Comparison of ENCODE assay signal across 18 mouse cellular contexts in genomic region chr11:26120781-26121557, GRCm38 (mm10).
DNase-seq lines count a peak whose midpoint lies in the region; ATAC-seq and TF ChIP-seq lines count a peak whose summit lies in the region.
"Had no signal": no experiment of that assay in that cellular context is flagged by ENCODE, and none has a peak within 500 bp of the region (broad histone marks: within the 10 kb centered on the region; RNA-seq: fewer than 3 reads in every experiment).

No protein-coding gene starts in this region.

- TF ChIP-seq CTCF in intestine, postnatal 0 days (IDR thresholded peaks at IDR 0.05; ENCODE audit: low read depth): no peak

- ATAC-seq in hindbrain, embryonic 14.5 days (ENCODE audit: low FRiP score): peak; percentile 71
- ATAC-seq in hindbrain, embryonic 16.5 days: no peak; the same call in 1 of the 2 replicates
- peak; percentile 82; the same call in 1 of the 2 replicates for ATAC-seq in neural tube, embryonic 12.5 days (ENCODE audit: low FRiP score, low read depth)
- peak; percentile 79 for ATAC-seq in neural tube, embryonic 15.5 days (ENCODE audit: low FRiP score)
- ATAC-seq in intestine, postnatal 0 days: no peak
- ATAC-seq: intestine, embryonic 16.5 days; lung, postnatal 0 days had no signal

- 45% methylated on average over 8 of the region's 8 CpGs for WGBS in hindbrain, embryonic 14.5 days
- 38% methylated on average over 8 of the region's 8 CpGs for WGBS in hindbrain, embryonic 16.5 days
- WGBS in neural tube, embryonic 12.5 days: 35% methylated on average over 8 of the region's 8 CpGs
- WGBS in neural tube, embryonic 15.5 days: 20% methylated on average over 8 of the region's 8 CpGs
- WGBS in intestine, postnatal 0 days: 74% methylated on average over 8 of the region's 8 CpGs

- peak overlapping the region; percentile 33 for H3K27ac ChIP-seq in hindbrain, embryonic 14.5 days
- H3K27ac ChIP-seq in hindbrain, embryonic 16.5 days (ENCODE audit: low read depth, low read length): no peak overlapping the region
- no peak overlapping the region for H3K27ac ChIP-seq in neural tube, embryonic 12.5 days
- H3K27ac ChIP-seq in neural tube, embryonic 15.5 days (replicated peaks): peak overlapping the region; percentile 75
- no peak overlapping the region for H3K27ac ChIP-seq in intestine, postnatal 0 days (ENCODE audit: low read depth, low read length)
- H3K27ac ChIP-seq: embryonic facial prominence, embryonic 13.5 days; heart, adult 2 months had no signal

- H3K9me3 ChIP-seq in hindbrain, embryonic 14.5 days (ENCODE audit: control insufficient read depth, low read length): no peaks in the 10 kb centered on the region
- no peaks in the 10 kb centered on the region for H3K9me3 ChIP-seq in hindbrain, embryonic 16.5 days (ENCODE audit: control insufficient read depth, low read length)
- no peaks in the 10 kb centered on the region for H3K9me3 ChIP-seq in neural tube, embryonic 12.5 days
- H3K9me3 ChIP-seq in neural tube, embryonic 15.5 days (replicated peaks): no peaks in the 10 kb centered on the region
- no peaks in the 10 kb centered on the region for H3K9me3 ChIP-seq in intestine, postnatal 0 days (ENCODE audit: control insufficient read depth)
- H3K9me3 ChIP-seq: embryonic facial prominence, embryonic 13.5 days; megakaryocyte, embryonic 14.5 days had no signal

- H3K4me1 ChIP-seq in hindbrain, embryonic 14.5 days (replicated peaks; ENCODE audit: control insufficient read depth, insufficient read depth, low read length): peaks cover 10% of the 10 kb centered on the region; the same call in 1 of the 2 replicates
- H3K4me1 ChIP-seq in hindbrain, embryonic 16.5 days (ENCODE audit: control insufficient read depth, insufficient read depth, low read depth, low read length): no peaks in the 10 kb centered on the region; the same call in 1 of the 2 replicates
- peaks cover 5% of the 10 kb centered on the region; the same call in 1 of the 2 replicates for H3K4me1 ChIP-seq in neural tube, embryonic 12.5 days
- peaks cover 8% of the 10 kb centered on the region for H3K4me1 ChIP-seq in neural tube, embryonic 15.5 days
- H3K4me1 ChIP-seq in intestine, postnatal 0 days (replicated peaks; ENCODE audit: control insufficient read depth, insufficient read depth, low read length): no peaks in the 10 kb centered on the region
- H3K4me1 ChIP-seq: embryonic facial prominence, embryonic 13.5 days; megakaryocyte, embryonic 14.5 days had no signal

- no peak overlapping the region for H3K4me3 ChIP-seq in hindbrain, embryonic 14.5 days (replicated peaks; ENCODE audit: low read length)
- no peak overlapping the region for H3K4me3 ChIP-seq in hindbrain, embryonic 16.5 days (ENCODE audit: low read length)
- H3K4me3 ChIP-seq in neural tube, embryonic 12.5 days: no peak overlapping the region
- no peak overlapping the region for H3K4me3 ChIP-seq in neural tube, embryonic 15.5 days (replicated peaks)
- H3K4me3 ChIP-seq in intestine, postnatal 0 days (ENCODE audit: low read depth, low read length): no peak overlapping the region
- H3K4me3 ChIP-seq: embryonic facial prominence, embryonic 13.5 days; heart, adult 2 months; megakaryocyte, embryonic 14.5 days had no signal

- no peak overlapping the region for H3K9ac ChIP-seq in hindbrain, embryonic 14.5 days
- no peak overlapping the region for H3K9ac ChIP-seq in hindbrain, embryonic 16.5 days (ENCODE audit: low read depth, low read length)
- no peak overlapping the region for H3K9ac ChIP-seq in neural tube, embryonic 12.5 days
- no peak overlapping the region for H3K9ac ChIP-seq in neural tube, embryonic 15.5 days (replicated peaks)
- H3K9ac ChIP-seq in intestine, postnatal 0 days (ENCODE audit: low read depth, low read length): no peak overlapping the region
- H3K9ac ChIP-seq: embryonic facial prominence, embryonic 13.5 days had no signal

- DNase-seq in embryo, embryonic 11 days: peak; percentile 19
- DNase-seq in embryo, embryonic 10 days (ENCODE audit: low spot score): no peak
- peak; percentile 52 for DNase-seq in hindbrain, embryonic 14.5 days (ENCODE audit: low spot score)
- no peak for DNase-seq in neural tube, embryonic 10.5 days (ENCODE audit: extremely low spot score, low spot score)
- DNase-seq: cerebellum, adult 8-10 months; gastrocnemius, postnatal 25 days; heart, adult 2 months; heart, postnatal 36 days; liver; right cerebral cortex, adult 18-20 months had no signal

- H3K36me3 ChIP-seq in hindbrain, embryonic 14.5 days (replicated peaks; ENCODE audit: control insufficient read depth, insufficient read depth): no peaks in the 10 kb centered on the region
- H3K36me3 ChIP-seq in hindbrain, embryonic 16.5 days (ENCODE audit: control insufficient read depth, insufficient read depth, low read length): no peaks in the 10 kb centered on the region
- H3K36me3 ChIP-seq in neural tube, embryonic 12.5 days: no peaks in the 10 kb centered on the region
- no peaks in the 10 kb centered on the region for H3K36me3 ChIP-seq in neural tube, embryonic 15.5 days
- H3K36me3 ChIP-seq in intestine, postnatal 0 days (ENCODE audit: control insufficient read depth, insufficient read depth): no peaks in the 10 kb centered on the region
- H3K36me3 ChIP-seq: embryonic facial prominence, embryonic 13.5 days had no signal

- H3K27me3 ChIP-seq in hindbrain, embryonic 14.5 days (ENCODE audit: control insufficient read depth, insufficient read depth, low read length): no peaks in the 10 kb centered on the region
- no peaks in the 10 kb centered on the region for H3K27me3 ChIP-seq in hindbrain, embryonic 16.5 days (replicated peaks; ENCODE audit: control insufficient read depth, insufficient read depth, low read length)
- no peaks in the 10 kb centered on the region for H3K27me3 ChIP-seq in neural tube, embryonic 12.5 days (replicated peaks)
- H3K27me3 ChIP-seq in neural tube, embryonic 15.5 days (replicated peaks): no peaks in the 10 kb centered on the region
- H3K27me3 ChIP-seq in intestine, postnatal 0 days (replicated peaks; ENCODE audit: control insufficient read depth, insufficient read depth, low read length): no peaks in the 10 kb centered on the region
- H3K27me3 ChIP-seq: embryonic facial prominence, embryonic 13.5 days; megakaryocyte, embryonic 14.5 days had no signal

- H3K4me2 ChIP-seq in hindbrain, embryonic 14.5 days (replicated peaks): no peak overlapping the region
- H3K4me2 ChIP-seq in hindbrain, embryonic 16.5 days (ENCODE audit: low read length): no peak overlapping the region
- H3K4me2 ChIP-seq in neural tube, embryonic 12.5 days (replicated peaks): no peak overlapping the region
- peak overlapping the region; percentile 15; the same call in 1 of the 2 replicates for H3K4me2 ChIP-seq in neural tube, embryonic 15.5 days
- H3K4me2 ChIP-seq in intestine, postnatal 0 days (replicated peaks; ENCODE audit: low read depth): no peak overlapping the region
- H3K4me2 ChIP-seq: embryonic facial prominence, embryonic 13.5 days had no signal

Comparison
In these comparisons a context has a peak if more than half of its experiments do, and no peak if none do; other contexts are left out.
1. DNase-seq: peak in embryo, embryonic 11 days (single experiment) and hindbrain, embryonic 14.5 days (single experiment); none in embryo, embryonic 10 days (single experiment) and neural tube, embryonic 10.5 days (single experiment).
2. ATAC-seq: peak in hindbrain, embryonic 14.5 days (single experiment), neural tube, embryonic 12.5 days (single experiment) and neural tube, embryonic 15.5 days (single experiment); none in hindbrain, embryonic 16.5 days (single experiment) and intestine, postnatal 0 days (single experiment).
3. H3K27ac ChIP-seq: peak in hindbrain, embryonic 14.5 days (single experiment) and neural tube, embryonic 15.5 days (single experiment); none in hindbrain, embryonic 16.5 days (single experiment), neural tube, embryonic 12.5 days (single experiment) and intestine, postnatal 0 days (single experiment).